Mouse (Mus musculus) cerebellum, adult 2 months (tissue): ENCODE measurements around the gene Atoh8. TPM values are rescaled to one million over a fixed set of nuclear protein-coding genes. Genes with fewer than 3 reads are reported as not detected.

ENCODE experiments used
- DNase-seq, 2 experiments: peaks; one replicate each; pipeline ENCODE4 v3.0.0; 2021
- H3K27ac ChIP-seq: fragments of 200-500 bp; 2 replicates; pipeline ENCODE4 v1.5.1; 2012; ENCODE audit warnings: low read length, control low read depth, inconsistent platforms; ENCODE audit not compliant: insufficient read depth
- H3K27me3 ChIP-seq: fragments of 200-500 bp; 2 replicates; pipeline ENCODE4 v1.6.1; 2012; ENCODE audit warnings: inconsistent platforms, mild to moderate bottlenecking, low read length, moderate library complexity; ENCODE audit not compliant: control insufficient read depth, insufficient read depth
- H3K4me1 ChIP-seq: fragments of 200-500 bp; 2 replicates; pipeline ENCODE4 v1.6.1; 2011; ENCODE audit warnings: low read length; ENCODE audit not compliant: control insufficient read depth, insufficient read depth
- H3K4me3 ChIP-seq: fragments of 200-500 bp; replicated peaks from 2 replicates; pipeline ENCODE3; 2011; ENCODE audit warnings: mild to moderate bottlenecking, low read depth, low read length, control low read depth; ENCODE audit not compliant: insufficient read depth
- CTCF ChIP-seq: fragments of 200-500 bp; IDR thresholded peaks from 2 replicates; pipeline ENCODE4 v1.5.1; 2011; ENCODE audit warnings: low read depth, mild to moderate bottlenecking, control low read depth, low read length, moderate library complexity, borderline replicate concordance; ENCODE audit not compliant: insufficient read depth
- POLR2A ChIP-seq: fragments of 200-500 bp; IDR thresholded peaks from 2 replicates; pipeline ENCODE4 v1.6.1; 2011; ENCODE audit warnings: low read length, control low read depth, borderline replicate concordance; ENCODE audit not compliant: insufficient read depth
- WGBS: fragments of 180-500 bp; shearing (Covaris S2); methylation state at CpG from one replicate; pipeline ENCODE4 v1.1.7; 2018; 5-methylcytosine and 5-hydroxymethylcytosine counted together
- polyA plus RNA-seq: library from polyadenylated mRNA; depleted of rRNA; stranded (reverse); fragments of >200 nt; gene quantifications from 2 replicates; pipeline ENCODE4 v1.2.3, GENCODE M21; 2012

Gene Atoh8
- polyA plus RNA-seq, 1 experiment: 4.4 TPM

DNA sequence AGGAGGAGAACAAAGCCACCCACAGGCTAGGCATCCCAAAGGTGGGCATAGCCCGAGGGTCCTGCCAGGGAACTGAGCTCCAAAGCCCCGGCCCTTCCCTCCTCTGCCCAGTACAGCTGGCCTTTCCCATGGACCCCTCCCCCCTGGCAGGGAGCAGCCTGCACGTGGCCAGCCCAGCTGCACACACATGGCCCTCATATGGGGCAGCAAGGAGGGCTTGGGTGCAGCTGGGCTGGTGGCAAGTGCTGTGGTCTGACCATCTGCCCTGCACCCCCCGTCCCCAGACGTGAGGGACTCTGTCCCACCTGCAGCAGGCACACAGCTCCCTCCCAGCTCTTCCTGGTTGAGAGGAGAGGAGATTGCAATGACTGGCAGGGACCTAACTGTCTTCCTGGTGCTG lies 4.5 kb downstream of the Atoh8 start:
- Histone ChIP-seq H3K4me3 (no peak overlapping the region), H3K27me3 (no peaks in the 10 kb centered on the region), H3K4me1 (peaks cover 25% of the 10 kb centered on the region), H3K27ac (no peak overlapping the region)
- no peak for DNase-seq
- WGBS: 53% methylated on average over 5 of the region's 5 CpGs
- TF ChIP-seq POLR2A: no peak
- TF ChIP-seq CTCF: no peak

DNA sequence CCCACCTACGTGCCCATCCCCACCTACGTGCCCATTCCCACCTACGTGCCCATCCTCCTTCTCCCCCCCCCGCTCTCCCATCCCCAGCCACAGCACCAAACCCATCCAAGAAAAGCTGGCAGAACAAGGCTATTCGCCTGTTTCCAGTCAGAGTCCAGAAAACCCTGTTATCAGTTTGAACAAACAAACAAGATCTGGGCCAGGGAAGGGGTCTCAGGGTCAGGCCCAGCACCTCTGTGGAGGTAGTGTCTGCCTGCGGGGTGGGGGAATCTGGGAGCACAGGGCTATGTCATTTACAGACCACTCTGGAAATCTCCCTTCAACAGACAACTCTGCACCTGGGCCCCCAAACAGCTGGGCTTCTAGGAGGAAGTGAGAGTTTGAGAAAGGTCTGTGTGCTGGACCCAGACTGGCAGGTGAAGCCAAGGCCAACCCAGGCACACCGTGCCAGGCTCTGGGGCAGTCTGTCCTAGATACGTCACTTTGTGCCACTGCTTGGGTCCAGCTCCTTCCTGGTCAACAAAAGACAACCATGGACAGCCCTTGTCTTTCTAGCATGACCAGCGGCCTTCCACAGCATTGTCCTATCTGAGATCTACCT lies 7.6 kb downstream of the Atoh8 start:
- H3K4me1 ChIP-seq: peaks cover 31% of the 10 kb centered on the region
- no peak overlapping the region for H3K27ac ChIP-seq
- H3K27me3 ChIP-seq: no peaks in the 10 kb centered on the region
- WGBS: 77% methylated on average over 9 of the region's 9 CpGs
- no peak overlapping the region for H3K4me3 ChIP-seq
- no peak for TF ChIP-seq CTCF
- TF ChIP-seq POLR2A: no peak
- no peak for DNase-seq

DNA sequence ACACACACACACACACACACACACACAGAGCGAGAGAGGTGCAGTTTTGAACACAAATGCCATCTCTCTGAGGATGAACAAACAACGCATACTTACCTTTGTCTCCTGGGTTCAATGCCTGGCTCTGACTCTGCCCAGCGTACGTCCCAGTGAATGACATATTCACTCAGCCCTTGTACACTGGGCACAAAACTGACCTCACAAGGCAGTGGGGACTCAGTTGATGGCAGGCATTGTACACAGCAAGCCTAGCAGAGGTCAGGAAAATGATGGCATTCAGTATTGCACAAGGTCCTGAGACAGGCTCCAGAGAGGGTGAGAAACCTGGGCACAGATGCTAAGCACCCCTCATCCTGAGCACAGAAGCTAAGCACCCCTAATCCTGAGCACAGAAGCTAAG lies 8.4 kb downstream of the Atoh8 start:
- Histone ChIP-seq H3K4me1 (peaks cover 35% of the 10 kb centered on the region), H3K27ac (no peak overlapping the region), H3K4me3 (no peak overlapping the region), H3K27me3 (no peaks in the 10 kb centered on the region)
- no peak for DNase-seq
- 94% methylated on average over 4 of the region's 4 CpGs for WGBS
- TF ChIP-seq POLR2A (no peak), CTCF (no peak)

DNA sequence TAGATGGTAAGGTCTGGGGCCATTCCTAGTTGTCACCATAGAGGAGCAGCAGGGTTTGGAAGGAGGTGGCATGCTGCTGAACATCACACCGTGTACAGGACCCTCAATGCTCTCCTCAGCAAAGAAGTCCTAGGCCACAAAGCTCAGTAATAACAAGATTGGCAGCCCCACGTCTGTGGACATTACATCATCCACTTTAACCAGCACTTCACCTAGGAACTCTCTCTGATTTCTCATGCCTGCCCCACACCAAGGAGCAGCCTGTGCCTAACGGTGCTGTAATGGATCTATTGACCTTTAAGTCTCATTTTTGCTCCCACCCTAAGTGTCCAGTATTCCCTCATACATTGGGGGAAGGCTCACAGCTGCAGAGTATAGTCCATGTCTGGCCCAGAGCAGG lies 9.7 kb downstream of the Atoh8 start:
- Histone ChIP-seq H3K27ac (no peak overlapping the region), H3K4me3 (no peak overlapping the region), H3K4me1 (peaks cover 30% of the 10 kb centered on the region), H3K27me3 (no peaks in the 10 kb centered on the region)
- TF ChIP-seq POLR2A (no peak), CTCF (no peak)
- DNase-seq: no peak
- 79% methylated on average over 3 of the region's 3 CpGs for WGBS

DNA sequence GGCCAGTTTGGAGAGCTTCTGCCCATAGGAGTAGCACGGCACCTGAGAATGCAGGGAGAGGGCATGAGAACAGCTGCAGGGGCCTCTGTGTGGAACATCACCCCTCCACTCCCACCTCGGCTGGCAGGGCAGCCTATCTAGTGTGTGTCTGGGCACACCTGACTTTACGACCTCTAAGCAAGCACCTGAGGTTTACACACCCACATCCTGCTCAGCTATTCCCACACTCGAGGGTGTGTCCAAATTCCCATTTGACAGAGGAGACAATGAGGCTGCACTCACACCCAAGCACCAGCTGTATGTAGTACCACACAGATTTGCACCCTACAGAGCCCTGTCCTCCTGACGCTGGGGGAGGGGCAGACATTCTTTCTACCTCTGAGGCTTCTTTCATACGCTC lies 11.5 kb downstream of the Atoh8 start:
- TF ChIP-seq CTCF: no peak
- TF ChIP-seq POLR2A: no peak

DNA sequence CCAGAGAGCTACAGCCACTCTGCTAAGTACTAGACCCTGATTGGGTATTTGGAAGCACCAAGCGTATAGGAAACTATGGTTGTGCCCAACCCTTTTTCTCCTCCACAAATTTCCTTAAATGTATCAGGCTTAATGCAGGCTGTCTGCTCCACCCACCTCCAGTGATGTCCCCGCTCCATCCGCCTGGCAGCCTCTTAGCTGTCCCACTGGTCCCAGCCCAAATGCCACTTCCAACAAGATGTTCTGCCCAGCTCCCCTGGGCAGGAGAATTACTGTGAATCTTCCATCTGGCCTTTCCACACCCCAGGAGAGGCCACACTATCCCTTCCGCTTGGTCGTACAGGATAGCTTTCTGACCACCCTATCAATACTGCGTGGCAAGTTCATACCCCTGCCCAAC lies 12.5 kb downstream of the Atoh8 start:
- WGBS: 37% methylated on average over 6 of the region's 6 CpGs
- H3K27ac ChIP-seq: no peak overlapping the region
- peaks cover 44% of the 10 kb centered on the region for H3K4me1 ChIP-seq
- no peaks in the 10 kb centered on the region for H3K27me3 ChIP-seq
- TF ChIP-seq CTCF (no peak), POLR2A (no peak)
- H3K4me3 ChIP-seq: no peak overlapping the region
- DNase-seq: no peak

More for the DNA sequence above, 11.5 kb downstream of the Atoh8 start:
- 83% methylated on average over 6 of the region's 6 CpGs for WGBS
- no peak for DNase-seq
- Histone ChIP-seq H3K27me3 (no peaks in the 10 kb centered on the region), H3K4me3 (no peak overlapping the region), H3K4me1 (peaks cover 43% of the 10 kb centered on the region), H3K27ac (no peak overlapping the region)

DNA sequence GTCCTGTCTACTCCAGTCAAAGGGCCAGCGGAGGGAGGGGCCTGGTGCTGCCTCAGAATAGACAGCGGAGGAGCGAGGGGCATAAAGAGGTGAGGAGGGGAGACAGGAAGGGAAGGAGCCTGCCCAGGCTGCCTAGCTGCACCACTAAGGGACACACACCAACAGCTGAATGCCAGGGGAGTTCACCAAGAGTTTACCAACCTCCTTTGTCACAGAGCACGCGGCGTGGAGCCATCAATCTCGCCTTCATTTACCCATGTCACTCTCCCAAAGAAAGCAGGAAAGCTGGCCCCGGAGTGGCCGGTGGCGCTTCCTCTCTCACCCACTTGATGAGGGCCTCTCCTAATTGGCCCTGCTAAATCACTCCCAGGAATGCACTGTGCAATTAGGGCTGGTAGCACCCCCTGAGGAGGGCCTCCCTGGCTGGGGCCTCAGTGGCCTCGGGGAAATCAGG lies 13.1 kb downstream of the Atoh8 start:
- WGBS: 71% methylated on average over 11 of the region's 11 CpGs
- Histone ChIP-seq H3K27me3 (no peaks in the 10 kb centered on the region), H3K4me1 (peaks cover 47% of the 10 kb centered on the region), H3K27ac (no peak overlapping the region), H3K4me3 (no peak overlapping the region)
- TF ChIP-seq CTCF (no peak), POLR2A (no peak)
- no peak for DNase-seq

DNA sequence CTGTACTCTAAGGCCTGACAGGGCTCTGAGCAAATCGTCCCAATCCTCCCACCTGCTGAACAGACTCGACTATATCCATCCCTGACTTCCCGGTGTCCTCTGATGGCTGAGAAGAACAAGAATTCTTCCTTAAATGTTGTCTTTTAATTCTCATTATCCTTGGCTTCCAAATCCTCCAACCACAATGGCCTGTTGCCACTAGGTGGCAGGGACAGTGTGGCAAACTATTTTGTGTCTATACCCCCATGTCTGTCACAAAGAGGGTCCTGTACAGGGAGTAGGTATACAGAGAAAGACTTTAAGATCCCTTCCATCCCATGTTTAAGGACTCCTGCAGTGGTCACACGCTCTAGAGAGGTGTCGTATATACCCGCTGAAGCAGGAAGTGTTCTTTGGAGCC lies 14.1 kb downstream of the Atoh8 start:
- DNase-seq: no peak
- Histone ChIP-seq H3K27ac (no peak overlapping the region), H3K4me1 (peaks cover 50% of the 10 kb centered on the region), H3K4me3 (no peak overlapping the region), H3K27me3 (no peaks in the 10 kb centered on the region)
- 73% methylated on average over 6 of the region's 6 CpGs for WGBS
- TF ChIP-seq CTCF: peak; percentile 18; the same call in 1 of the 2 replicates
- no peak for TF ChIP-seq POLR2A
